Mouse (Mus musculus) lung, postnatal 36 days (tissue): ENCODE results near the gene Itln1.

Experiments
- DNase-seq: peaks from one replicate; pipeline ENCODE4 v3.0.0; 2022; ENCODE audit warnings: mixed read lengths

Itln1 gene

GRCm38 (mm10) chr1:171535194-171535593 lies at the start of gene Itln1:
Gene Itln1, minus strand, starts transcription at chr1:171535294.
- no peak for DNase-seq

GRCm38 (mm10) chr1:171584584-171584983 lies 49.5 kb upstream of the Itln1 start:
- DNase-seq = no peak

- DNase-seq = no peak
These were observed 42.1 kb upstream of the Itln1 start for GRCm38 (mm10) chr1:171577168-171577567.

GRCm38 (mm10) chr1:171568436-171568835 lies 33.3 kb upstream of the Itln1 start:
- DNase-seq = no peak

- peak; percentile 60 for DNase-seq
These were observed 31.7 kb upstream of the Itln1 start for GRCm38 (mm10) chr1:171566777-171567176.

GRCm38 (mm10) chr1:171565888-171566287 lies 30.8 kb upstream of the Itln1 start:
- DNase-seq = no peak

GRCm38 (mm10) chr1:171564247-171564646 lies 29.2 kb upstream of the Itln1 start:
- DNase-seq = peak; percentile 46

- no peak for DNase-seq
These were observed 27.9 kb upstream of the Itln1 start for GRCm38 (mm10) chr1:171563042-171563441.

- peak; percentile 40 for DNase-seq
These were observed 26.6 kb upstream of the Itln1 start for GRCm38 (mm10) chr1:171561639-171562225.

GRCm38 (mm10) chr1:171561200-171561599 lies 26.1 kb upstream of the Itln1 start:
- DNase-seq = peak; percentile 51

GRCm38 (mm10) chr1:171560262-171560661 lies 25.2 kb upstream of the Itln1 start:
- no peak for DNase-seq

- DNase-seq = peak; percentile 62
These were observed 23.8 kb upstream of the Itln1 start, which contains the start of gene Cd244a for GRCm38 (mm10) chr1:171558898-171559297. Gene Cd244a, plus strand, starts transcription at chr1:171559193.

- no peak for DNase-seq
These were observed 23.3 kb upstream of the Itln1 start for GRCm38 (mm10) chr1:171558407-171558806.

- no peak for DNase-seq
These were observed 21.3 kb upstream of the Itln1 start for GRCm38 (mm10) chr1:171556366-171556765.

- DNase-seq = no peak
These were observed 18.6 kb upstream of the Itln1 start for GRCm38 (mm10) chr1:171553359-171554341.

GRCm38 (mm10) chr1:171552230-171552629 lies 17.1 kb upstream of the Itln1 start:
- DNase-seq = no peak

GRCm38 (mm10) chr1:171551326-171551725 lies 16.2 kb upstream of the Itln1 start:
- DNase-seq = peak; percentile 49

GRCm38 (mm10) chr1:171540694-171541093 lies 5.6 kb upstream of the Itln1 start:
- DNase-seq = no peak

GRCm38 (mm10) chr1:171534557-171534956 lies 537 bp downstream of the Itln1 start:
- DNase-seq = no peak

- DNase-seq = no peak
These were observed 2.3 kb downstream of the Itln1 start for GRCm38 (mm10) chr1:171532830-171533229.

- no peak for DNase-seq
These were observed 3.7 kb downstream of the Itln1 start for GRCm38 (mm10) chr1:171531367-171531766.

- DNase-seq = no peak
These were observed 19.5 kb downstream of the Itln1 start for GRCm38 (mm10) chr1:171515557-171515956.

- DNase-seq = peak; percentile 35
These were observed 20.1 kb downstream of the Itln1 start for GRCm38 (mm10) chr1:171515039-171515438.

- DNase-seq = no peak
These were observed 21.3 kb downstream of the Itln1 start for GRCm38 (mm10) chr1:171513760-171514159.
